Mouse (Mus musculus) c-Kit-negative CD71-positive TER-119-positive erythroid progenitor cells, embryonic 14.5 days (primary cell): Measurements from ENCODE around the gene Il2.

ENCODE experiments used
- DNase-seq: peaks from one replicate; pipeline ENCODE4 v3.0.0-alpha.2; 2013; ENCODE audit warnings: low read depth, low spot score

Gene Il2

GRCm38 (mm10) chr3:37125655-37126054, at the start of gene Il2:
TSS of gene Il2 (minus strand) at chr3:37125959.
- DNase-seq: no peak

- no peak for DNase-seq
These were observed 49.2 kb upstream of the Il2 start for GRCm38 (mm10) chr3:37174711-37175572.

DNA sequence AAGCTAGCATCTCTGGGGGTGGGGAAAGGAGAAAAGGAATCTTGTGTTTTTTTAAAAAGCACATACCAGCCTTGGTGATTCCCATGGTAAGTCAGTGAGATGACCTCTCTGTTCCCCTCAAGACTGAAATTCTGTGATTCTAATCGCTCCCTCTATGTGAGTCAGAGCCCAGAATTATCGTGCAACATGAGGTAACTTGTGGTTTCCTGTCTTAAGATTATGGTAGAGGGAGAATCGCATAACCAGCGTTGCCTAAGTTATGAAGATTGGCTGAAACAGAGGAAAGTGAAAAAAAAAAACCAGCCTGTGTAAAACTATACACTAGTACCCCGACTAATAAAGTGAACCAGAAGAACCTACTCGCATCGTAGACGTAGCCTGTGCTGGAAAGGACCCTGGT, 47.5 kb upstream of the Il2 start:
- DNase-seq: no peak

- DNase-seq: no peak
These were observed 43.5 kb upstream of the Il2 start for GRCm38 (mm10) chr3:37169283-37169682.

GRCm38 (mm10) chr3:37161096-37161495, 35.3 kb upstream of the Il2 start:
- DNase-seq: no peak

- DNase-seq: no peak
These were observed 32.5 kb upstream of the Il2 start for GRCm38 (mm10) chr3:37158246-37158645.

- no peak for DNase-seq
These were observed 31.3 kb upstream of the Il2 start for GRCm38 (mm10) chr3:37157082-37157481.

GRCm38 (mm10) chr3:37154396-37154795, 28.6 kb upstream of the Il2 start:
- no peak for DNase-seq

GRCm38 (mm10) chr3:37153004-37153403, 27.2 kb upstream of the Il2 start:
- no peak for DNase-seq

- DNase-seq: no peak
These were observed 26.5 kb upstream of the Il2 start for GRCm38 (mm10) chr3:37152274-37152673.

DNA sequence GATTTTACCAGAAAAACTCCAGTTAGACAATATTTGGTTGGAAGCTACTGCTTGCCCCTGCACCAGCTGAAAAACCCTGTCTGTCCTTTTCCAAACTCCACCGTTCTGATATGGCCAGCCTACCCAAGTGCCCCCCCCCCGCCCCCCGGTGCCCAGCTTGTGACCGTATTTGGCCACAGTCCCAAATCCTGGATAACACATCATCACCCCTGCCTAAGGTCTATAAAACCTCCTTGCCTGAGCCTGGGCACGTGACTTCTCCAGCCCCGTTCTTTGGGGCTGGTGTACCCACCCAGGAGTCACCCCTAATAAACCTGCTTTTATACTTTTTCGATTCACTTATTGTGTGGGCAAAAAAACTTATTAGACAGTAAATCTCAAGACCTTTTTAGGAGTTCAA, 21.1 kb upstream of the Il2 start:
- no peak for DNase-seq

GRCm38 (mm10) chr3:37146406-37146805, 20.6 kb upstream of the Il2 start:
- DNase-seq: no peak

- no peak for DNase-seq
These were observed 19.2 kb upstream of the Il2 start for GRCm38 (mm10) chr3:37144979-37145378.

DNA sequence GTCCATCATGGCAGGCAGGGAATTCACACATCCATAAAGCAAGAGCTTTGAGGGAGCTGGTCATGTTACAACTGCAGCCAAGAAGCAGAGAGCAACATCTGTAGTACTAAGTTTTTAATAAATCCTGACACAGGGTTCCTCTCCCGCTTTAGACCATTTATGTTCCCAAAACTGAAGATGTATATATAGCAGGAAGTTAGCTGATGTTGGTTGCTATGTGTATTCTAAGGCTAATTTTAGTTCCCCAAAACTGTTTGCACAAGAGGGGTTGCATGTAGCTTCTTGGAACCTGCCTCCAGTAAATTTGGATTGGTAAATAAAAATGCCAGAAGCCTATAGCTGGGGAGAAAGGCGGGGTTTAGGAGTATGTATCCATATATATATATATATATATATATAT, 16.1 kb upstream of the Il2 start:
- DNase-seq: no peak

- no peak for DNase-seq
These were observed 14.6 kb upstream of the Il2 start for GRCm38 (mm10) chr3:37140168-37140906.

DNA sequence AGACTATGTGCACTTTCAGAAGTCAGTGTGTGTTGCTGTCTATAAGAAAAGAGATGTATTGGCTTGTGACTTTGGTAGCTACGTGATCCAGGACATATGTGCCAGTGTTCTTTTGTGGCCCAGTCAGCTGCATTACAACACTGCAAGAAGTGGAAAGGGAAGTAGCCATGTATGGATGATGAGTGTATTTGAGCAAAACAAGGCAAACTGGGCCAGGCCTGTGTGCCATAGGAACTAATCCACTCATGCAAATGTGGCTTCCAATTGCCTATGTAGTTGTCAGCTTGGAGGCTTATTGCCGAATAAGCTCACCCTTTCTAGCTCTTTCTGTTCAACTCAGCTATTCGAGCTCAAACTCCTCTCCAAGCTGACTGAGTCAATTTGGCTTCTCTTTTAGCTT, 13.4 kb upstream of the Il2 start:
- no peak for DNase-seq

- DNase-seq: no peak
These were observed 11.5 kb upstream of the Il2 start for GRCm38 (mm10) chr3:37137231-37137630.

GRCm38 (mm10) chr3:37129063-37129462, 3.3 kb upstream of the Il2 start:
- DNase-seq: no peak

DNA sequence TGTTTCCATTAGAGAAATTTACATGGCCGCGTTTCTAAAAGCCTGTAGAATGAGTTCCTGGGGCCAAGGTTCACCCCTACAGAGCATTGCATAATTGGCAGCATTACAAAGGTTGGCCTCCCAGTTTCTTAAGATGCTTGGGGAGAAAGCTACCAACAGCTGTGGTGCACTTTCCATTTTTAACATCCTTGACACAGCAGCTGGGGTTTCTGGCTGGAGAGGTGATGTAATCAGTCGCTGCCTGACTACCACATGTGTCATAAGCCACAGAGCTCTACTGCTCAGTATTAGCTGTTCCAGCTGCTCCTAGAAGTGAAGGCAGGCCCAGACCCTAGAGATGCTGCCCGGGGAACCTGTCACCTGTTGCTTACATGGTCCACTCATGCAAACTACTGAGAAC, 2.5 kb upstream of the Il2 start:
- no peak for DNase-seq

GRCm38 (mm10) chr3:37126162-37126561, 403 bp upstream of the Il2 start:
- DNase-seq: no peak

GRCm38 (mm10) chr3:37090721-37091120, 35.0 kb downstream of the Il2 start:
- DNase-seq: no peak

DNA sequence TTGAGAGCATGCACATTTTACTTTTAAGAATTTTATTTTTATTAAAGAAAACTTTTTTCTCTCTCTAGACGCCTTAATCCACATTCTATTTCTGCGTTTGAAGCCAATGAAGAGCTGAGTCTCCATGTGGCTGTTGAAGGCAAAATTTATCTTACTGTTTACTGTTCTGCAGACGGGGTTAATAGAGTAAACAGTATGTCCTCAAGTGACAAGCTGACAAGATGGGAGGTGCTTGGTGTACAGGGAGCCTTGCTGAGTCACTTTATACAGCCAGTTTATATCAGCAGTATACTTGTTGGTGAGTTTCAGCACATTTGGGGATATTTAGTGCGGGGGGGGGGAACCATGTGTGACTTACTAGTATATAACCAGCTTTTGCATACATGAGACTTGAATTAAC, 40.9 kb downstream of the Il2 start:
- no peak for DNase-seq

GRCm38 (mm10) chr3:37073211-37073610, 52.5 kb downstream of the Il2 start:
- no peak for DNase-seq
